Mouse (Mus musculus): ENCODE measurements around the gene Park7.

DNA sequence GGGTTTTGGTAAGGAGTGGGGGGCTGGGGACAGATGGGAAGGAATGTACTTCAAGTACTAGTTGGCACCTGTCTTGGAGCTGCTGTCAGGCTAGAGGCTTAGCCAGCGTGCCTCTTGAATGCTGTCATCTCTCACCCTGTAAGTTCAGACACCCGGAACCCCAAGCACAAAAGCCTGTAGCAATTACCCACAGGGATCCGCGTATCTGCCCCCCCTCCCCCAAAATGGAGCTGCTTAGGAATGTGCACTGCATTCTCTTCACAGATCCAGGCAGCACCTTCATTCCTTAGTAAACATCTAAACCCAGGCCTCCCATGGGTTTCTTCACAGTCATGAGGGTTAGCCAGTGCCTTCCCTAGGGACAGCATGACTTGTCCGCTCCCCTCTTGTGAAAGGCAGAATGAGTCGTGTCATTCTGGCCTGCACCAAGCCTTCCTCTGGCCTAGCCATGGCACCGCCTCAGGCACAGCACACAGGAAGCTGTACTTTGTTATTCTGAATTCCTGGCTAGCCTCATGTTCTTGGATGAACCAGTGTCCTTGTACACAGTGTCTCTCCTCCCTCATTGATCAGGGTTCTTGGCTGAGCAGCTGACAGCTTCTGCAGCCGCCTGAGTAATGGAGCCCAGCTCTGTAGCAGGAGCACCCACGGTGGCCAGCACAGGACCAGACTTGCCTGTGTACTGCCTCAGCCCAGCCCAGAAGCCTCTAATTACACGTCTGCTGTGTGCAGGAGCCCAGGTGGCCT is 42.7 kb downstream of the Park7 start:
- TF ChIP-seq ZMIZ1 (IDR thresholded peaks at IDR 0.05; ENCODE audit: low read depth, low read length) (no peak), POLR2AphosphoS2 (IDR thresholded peaks at IDR 0.05; ENCODE audit: low read length) (no peak), USF1 (IDR thresholded peaks at IDR 0.05; ENCODE audit: low read depth, low read length) (no peak), MXI1 (IDR thresholded peaks at IDR 0.05; ENCODE audit: low read depth, low read length) (no peak), MAX (IDR thresholded peaks at IDR 0.05; ENCODE audit: low read length) (no peak), CTCF (IDR thresholded peaks at IDR 0.05 in 2 of 3, conservative IDR thresholded peaks at IDR 0.05 in 1 of 3; ENCODE audit: control insufficient read depth in 1 of 3, insufficient read depth in 1 of 3, low read depth in 2 of 3, low read length in 3 of 3, poor library complexity in 1 of 3, severe bottlenecking in 1 of 3) (no peak), POLR2A (IDR thresholded peaks at IDR 0.05; ENCODE audit: control insufficient read depth in 1 of 2, insufficient read depth in 1 of 2, low read depth in 1 of 2, low read length in 2 of 2, poor library complexity in 1 of 2) (no peak), ZNF384 (IDR thresholded peaks at IDR 0.05; ENCODE audit: low read depth, low read length) (no peak), MAZ (IDR thresholded peaks at IDR 0.05; ENCODE audit: low read depth, low read length) (no peak), ELF1 (IDR thresholded peaks at IDR 0.05; ENCODE audit: low read depth, low read length) (no peak), EP300 (IDR thresholded peaks at IDR 0.05; ENCODE audit: low read depth in 1 of 2, low read length in 2 of 2) (no peak), POLR2AphosphoS5 (IDR thresholded peaks at IDR 0.05; ENCODE audit: borderline replicate concordance, low read depth, low read length) (no peak), CHD1 (IDR thresholded peaks at IDR 0.05; ENCODE audit: low read depth, low read length) (no peak)
